Mouse (Mus musculus): ENCODE data around the gene Med28.

Med28 gene

GRCm38 (mm10) chr5:45512908-45513307 lies 7.1 kb upstream of the Med28 start:
- DNase-seq (ENCODE audit: low spot score): no peak

DNA sequence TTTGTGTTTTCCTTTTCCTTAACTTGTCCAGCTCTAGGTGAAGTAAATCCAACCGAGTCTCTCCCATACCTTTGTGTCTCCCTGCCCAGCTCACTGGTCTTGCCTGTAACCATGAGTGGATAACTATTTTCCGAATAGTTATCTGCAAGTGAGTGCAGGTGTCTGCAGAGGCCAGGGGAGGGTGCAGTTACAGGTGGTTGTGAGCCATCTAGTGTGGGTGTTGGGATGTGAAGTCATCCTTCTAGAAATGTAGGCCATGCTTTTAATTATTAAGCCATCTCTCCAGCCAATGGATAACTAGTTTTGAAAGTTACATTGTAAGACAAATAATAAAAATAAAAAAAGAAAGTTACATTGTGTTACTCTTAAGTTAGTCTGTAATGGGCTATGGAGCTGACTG lies 6.5 kb upstream of the Med28 start:
- no peak for DNase-seq (ENCODE audit: low spot score)

DNA sequence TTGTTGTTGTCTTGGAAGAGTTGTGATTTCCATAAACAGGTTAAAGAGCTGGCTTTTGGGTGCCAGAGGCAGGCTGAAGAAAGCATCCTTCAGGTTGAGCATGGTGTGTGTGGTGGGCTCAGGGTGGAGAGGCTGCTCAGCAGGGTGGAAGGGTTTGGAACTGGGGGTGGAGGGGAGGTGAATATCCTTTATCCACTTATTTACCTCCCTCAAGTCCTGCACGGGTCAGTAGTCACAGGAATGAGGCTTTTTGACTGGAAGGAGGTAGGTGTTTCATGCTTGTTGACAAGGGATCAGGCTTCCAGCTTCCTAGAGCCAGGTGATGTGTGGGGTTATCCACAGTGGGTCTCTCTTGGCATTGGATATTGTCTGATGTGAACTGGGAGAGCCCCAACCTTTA lies 5.4 kb upstream of the Med28 start:
- DNase-seq (ENCODE audit: low spot score): no peak

DNA sequence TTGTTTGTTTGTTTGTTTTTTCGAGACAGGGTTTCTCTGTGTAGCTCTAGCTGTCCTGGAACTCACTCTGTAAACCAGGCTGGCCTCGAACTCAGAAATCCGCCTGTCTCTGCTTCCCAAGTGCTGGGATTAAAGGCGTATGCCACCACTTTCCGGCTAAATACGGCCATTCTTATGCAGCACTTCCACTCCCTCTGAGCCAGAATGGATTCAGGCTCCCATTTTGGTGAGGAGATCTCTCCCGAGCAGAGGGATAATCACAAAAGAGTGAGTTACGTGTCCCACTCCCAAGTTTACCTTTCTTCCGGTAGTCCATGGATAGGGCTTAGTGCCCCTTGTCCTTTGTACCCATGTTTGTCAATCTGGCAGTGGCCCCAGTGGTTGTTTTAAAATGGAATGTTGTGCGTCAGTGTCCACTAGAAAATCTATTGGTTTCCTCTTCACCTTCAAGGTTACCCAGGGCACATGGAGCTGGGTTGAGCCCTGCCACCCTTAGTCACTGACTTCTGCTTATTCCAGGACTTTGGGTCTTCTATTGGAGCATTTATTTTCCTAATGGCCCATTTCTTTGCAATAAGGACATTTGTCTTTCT lies 4.8 kb upstream of the Med28 start:
- DNase-seq (ENCODE audit: low spot score): no peak

DNA sequence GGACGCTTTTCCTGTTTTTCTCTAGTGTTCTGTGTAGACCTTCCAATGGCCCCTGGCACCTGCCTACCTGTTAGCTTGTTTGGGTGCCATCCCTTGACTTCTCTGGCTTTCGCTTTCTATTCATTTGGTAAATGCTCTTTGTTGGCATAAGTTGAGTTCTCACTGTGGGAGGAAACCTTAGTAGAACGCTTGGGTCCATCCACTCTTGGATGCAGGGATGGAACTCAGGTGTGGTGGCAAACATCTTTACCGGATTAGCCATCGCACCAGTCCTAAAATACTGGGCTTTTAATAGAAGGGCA lies 731 bp downstream of the Med28 start:
- DNase-seq (ENCODE audit: low spot score): no peak

- no peak for DNase-seq (ENCODE audit: low spot score)
These were observed 1.6 kb downstream of the Med28 start for GRCm38 (mm10) chr5:45521601-45522000.

DNA sequence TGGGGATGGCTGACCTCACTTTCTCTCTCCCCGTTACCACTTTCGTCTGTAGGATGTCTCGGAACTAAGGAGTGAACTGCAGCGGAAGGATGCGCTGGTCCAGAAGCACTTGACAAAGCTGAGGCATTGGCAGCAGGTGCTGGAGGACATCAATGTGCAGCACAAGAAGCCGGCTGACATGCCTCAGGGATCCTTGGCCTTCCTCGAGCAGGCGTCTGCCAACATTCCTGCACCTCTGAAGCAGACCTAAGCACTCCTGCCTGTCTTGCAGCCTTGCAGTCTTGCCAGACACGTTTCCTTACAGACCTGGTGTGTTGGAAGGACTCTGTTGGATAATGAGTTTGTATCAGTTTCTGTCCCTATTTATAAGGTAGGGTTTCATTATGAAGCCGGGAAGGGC lies 5.1 kb downstream of the Med28 start:
- no peak for DNase-seq (ENCODE audit: low spot score)

- DNase-seq (ENCODE audit: low spot score): no peak
These were observed 6.3 kb downstream of the Med28 start for GRCm38 (mm10) chr5:45526338-45526737.

DNA sequence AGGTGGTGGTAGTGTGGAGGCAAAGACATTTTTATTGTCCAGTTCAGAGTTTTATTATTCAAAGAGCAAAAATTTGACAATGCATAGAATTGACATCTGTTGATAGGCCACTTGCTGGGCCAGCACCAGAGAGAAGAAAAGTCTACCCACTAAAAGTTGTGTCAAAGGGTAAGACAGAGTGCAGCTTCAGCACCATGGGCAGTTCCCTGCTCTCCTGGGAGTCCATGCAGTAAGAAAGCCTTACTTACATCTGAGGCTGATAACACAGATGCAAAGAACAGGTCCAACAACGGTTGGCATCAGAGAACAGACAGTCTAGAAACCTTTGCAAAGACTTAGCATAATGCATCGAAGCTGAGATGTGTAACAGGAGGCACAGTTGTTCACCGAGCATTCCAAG lies 9.7 kb downstream of the Med28 start:
- no peak for DNase-seq (ENCODE audit: low spot score)

- DNase-seq (ENCODE audit: low spot score): peak; percentile 43
These were observed 14.5 kb downstream of the Med28 start for GRCm38 (mm10) chr5:45534319-45535098.

- no peak for DNase-seq (ENCODE audit: low spot score)
These were observed 15.1 kb downstream of the Med28 start for GRCm38 (mm10) chr5:45535177-45535576.

DNA sequence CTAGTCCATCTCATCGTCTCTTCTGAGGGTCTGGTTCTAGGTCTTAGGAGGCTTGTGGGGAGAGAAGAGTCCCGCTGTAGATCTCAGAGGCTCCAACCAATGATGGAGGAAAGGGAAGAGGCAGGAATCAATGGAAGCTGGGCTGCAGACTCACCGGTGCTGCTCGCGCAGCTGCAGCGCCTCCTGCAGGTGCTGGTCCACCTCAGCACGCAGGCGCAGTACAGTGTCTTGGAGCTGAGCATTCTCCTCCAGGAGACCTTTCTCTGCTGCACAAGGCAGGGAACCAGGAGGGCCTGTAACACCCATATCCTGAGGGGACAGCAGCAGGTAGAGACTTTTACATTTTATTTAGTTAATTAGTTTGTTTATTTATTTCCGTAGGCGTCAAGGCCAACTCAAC lies 19.5 kb downstream of the Med28 start:
- DNase-seq (ENCODE audit: low spot score): no peak

DNA sequence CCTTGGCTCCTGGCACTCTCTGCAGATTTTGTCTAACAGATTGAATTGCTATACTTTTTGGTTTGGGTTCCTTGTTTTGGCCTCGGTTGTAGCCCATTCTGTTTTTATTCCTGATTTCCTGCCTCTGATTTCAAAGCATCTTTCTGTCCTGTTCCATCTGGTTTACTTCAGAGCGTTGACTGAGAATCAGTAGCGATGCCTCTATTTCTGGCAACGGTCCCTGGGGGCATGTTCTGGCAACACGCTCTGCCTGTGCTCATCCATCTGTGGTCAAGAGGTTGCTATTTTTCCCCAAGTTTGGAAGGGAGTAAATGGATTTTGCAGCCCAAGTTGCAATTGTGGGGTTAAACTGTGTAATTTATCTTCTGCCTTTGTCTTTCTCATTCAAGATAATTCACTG lies 23.3 kb downstream of the Med28 start:
- DNase-seq (ENCODE audit: low spot score): no peak

DNA sequence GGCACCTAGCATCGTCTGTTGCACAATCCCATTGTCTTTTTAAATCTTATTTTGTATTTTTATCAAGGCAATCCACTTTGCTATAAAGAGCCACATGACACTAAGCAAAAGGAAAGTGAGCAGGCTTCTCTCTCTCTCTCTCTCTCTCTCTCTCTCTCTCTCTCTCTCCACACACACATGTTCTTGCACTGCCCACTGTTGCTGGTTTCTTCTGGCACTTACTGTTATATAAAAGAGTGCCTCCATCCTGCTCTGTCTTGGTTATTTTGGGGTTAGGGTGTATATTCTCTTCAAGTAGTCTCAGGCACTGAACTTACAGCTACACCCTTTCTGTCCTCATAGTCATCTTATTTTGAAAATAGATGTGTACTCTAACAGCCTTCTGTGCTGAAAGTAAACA lies 29.6 kb downstream of the Med28 start:
- no peak for DNase-seq (ENCODE audit: low spot score)

DNA sequence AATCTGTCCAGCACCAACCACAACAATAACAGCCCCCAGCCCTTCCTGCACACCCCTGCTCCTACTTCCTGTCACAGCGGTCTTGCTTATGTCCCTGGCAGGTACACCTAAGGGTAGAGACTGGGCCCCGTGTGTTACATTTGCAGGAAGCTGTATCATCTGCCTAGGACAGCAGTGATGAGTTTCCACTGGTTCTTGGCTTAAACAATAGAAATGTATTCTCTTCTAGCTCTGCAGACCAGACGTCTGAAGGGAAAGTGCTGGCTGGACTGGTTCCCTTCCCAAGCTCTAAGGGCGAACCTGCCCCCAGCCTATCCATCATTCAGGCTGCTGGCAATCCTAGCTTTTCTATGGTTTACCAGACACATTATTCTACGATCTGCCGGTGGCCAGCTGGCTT lies 44.0 kb downstream of the Med28 start:
- DNase-seq (ENCODE audit: low spot score): no peak

DNA sequence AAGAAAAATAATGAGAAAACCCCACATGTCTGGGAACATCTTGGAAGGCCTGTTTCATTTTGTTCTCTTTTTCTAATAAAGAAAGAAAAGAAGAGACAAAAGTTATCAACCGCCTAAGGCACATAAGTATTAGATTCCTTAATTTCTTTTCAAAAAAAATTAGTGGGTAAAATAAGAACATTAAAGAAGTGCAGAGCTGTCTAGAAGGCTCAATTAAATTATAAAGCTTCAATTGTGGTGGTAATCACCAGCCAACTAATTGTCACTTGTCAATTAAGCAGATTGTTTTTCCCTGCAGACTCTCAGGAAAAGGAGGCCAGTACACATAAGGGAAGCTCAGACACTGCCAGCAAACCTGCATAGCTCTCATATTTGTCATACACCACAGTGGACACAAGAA lies 45.8 kb downstream of the Med28 start:
- no peak for DNase-seq (ENCODE audit: low spot score)

- no peak for DNase-seq (ENCODE audit: low spot score)
These were observed 52.8 kb downstream of the Med28 start for GRCm38 (mm10) chr5:45572816-45573215.

GRCm38 (mm10) chr5:45576716-45577115 lies 56.7 kb downstream of the Med28 start:
- DNase-seq (ENCODE audit: low spot score): no peak

GRCm38 (mm10) chr5:45577376-45577775 lies 57.3 kb downstream of the Med28 start:
- no peak for DNase-seq (ENCODE audit: low spot score)

Measured in layer of hippocampus, adult 9-10 months (tissue).